Mouse (Mus musculus) intestine, embryonic 15.5 days (tissue): ENCODE results near the gene Chrnb2. TPM values are rescaled to one million over a fixed set of nuclear protein-coding genes. Genes with fewer than 3 reads are reported as not detected.

ENCODE experiments used
- ATAC-seq: fragments of 200-750 bp; cut with Nextera tagmentation; 2 replicates; pipeline ENCODE4 v1.8.0; 2017; ENCODE audit warnings: moderate TSS enrichment, moderate library complexity
- H3K27ac ChIP-seq: fragments of 300-500 bp; sonication (generic); 2 replicates; pipeline ENCODE4 v1.5.1; 2015; ENCODE audit warnings: mild to moderate bottlenecking, inconsistent platforms
- H3K27me3 ChIP-seq: fragments of 300-500 bp; sonication (generic); replicated peaks from 2 replicates; pipeline ENCODE4 v1.6.1; 2015; ENCODE audit warnings: inconsistent platforms
- H3K36me3 ChIP-seq: fragments of 300-500 bp; sonication (generic); 2 replicates; pipeline ENCODE4 v1.6.1; 2015; ENCODE audit warnings: inconsistent platforms
- H3K4me1 ChIP-seq: fragments of 300-500 bp; sonication (generic); replicated peaks from 2 replicates; pipeline ENCODE4 v1.6.1; 2015; ENCODE audit warnings: inconsistent platforms
- H3K4me2 ChIP-seq: fragments of 300-500 bp; sonication (generic); replicated peaks from 2 replicates; pipeline ENCODE4 v1.6.1; 2015; ENCODE audit warnings: mild to moderate bottlenecking, inconsistent platforms
- H3K4me3 ChIP-seq: fragments of 300-500 bp; sonication (generic); replicated peaks from 2 replicates; pipeline ENCODE4 v1.5.1; 2015; ENCODE audit warnings: inconsistent platforms
- H3K9ac ChIP-seq: fragments of 300-500 bp; sonication (generic); 2 replicates; pipeline ENCODE4 v1.6.1; 2015; ENCODE audit warnings: inconsistent platforms
- H3K9me3 ChIP-seq: fragments of 300-500 bp; sonication (generic); 2 replicates; pipeline ENCODE4 v1.6.1; 2016; ENCODE audit warnings: inconsistent platforms
- WGBS: fragments of 180-500 bp; shearing (Covaris S2); methylation state at CpG from one replicate; pipeline ENCODE4 v1.1.7; 2015; 5-methylcytosine and 5-hydroxymethylcytosine counted together
- polyA plus RNA-seq: library from polyadenylated mRNA; unstranded; fragments of >200 nt; fragmentation: Nextera tagmentation; extraction: Ambion mirVana; gene quantifications from 2 replicates; pipeline ENCODE4 v1.2.1, GENCODE M21; 2015

Chrnb2 gene
- polyA plus RNA-seq, 1 experiment from 2014 or later, result 1.6 TPM

DNA sequence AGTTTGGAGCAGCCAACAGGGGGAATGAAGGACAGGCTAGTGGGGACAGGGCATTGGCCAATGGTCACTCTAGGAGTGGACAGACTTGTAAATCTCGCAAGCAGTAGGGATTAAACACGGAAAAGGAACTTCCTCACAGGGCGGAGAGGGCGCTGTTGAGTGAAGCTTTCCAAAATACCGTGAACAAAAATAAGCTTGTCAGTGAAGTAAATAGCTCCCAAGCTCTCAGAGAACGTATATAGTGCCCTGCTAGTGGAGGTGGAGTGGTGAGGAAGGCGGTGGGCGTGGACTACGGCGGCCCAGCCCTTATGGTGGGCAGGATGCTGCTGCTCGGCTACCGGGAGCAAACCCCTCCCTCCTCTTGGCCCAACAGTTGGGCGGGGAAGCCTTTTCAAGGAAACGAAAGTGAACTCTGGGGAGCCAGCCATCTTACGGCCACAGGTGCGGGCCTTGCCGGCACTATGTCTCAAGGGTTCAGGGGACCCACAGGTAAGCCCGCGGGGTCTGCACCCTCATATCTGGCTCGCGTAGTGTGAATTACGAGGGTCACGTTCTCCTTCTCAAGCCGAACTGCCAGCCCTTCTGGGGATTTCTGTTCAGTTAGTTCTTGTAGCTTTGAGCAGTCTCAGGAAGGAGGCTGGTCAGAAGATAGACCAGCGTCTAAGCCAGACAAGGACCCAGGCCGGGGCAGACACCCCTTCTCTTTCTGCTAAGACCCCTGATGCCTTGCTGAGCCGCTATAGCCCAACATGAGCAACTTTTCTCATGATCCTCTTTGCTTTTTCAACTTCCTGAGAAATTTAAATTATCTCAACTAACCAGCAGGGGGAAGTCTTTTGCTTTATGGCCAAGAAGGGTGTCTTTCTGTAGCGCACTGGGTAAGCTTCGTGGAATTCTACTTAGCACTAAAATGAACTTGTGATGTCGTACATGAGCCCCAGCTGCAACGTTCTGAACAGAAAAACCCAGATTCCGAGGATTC lies 33.8 kb downstream of the Chrnb2 start:
- peak; percentile 97 for ATAC-seq
- peak overlapping the region; percentile 65 for H3K9ac ChIP-seq
- 0 out of 2 replicates have a peak, but pooled peaks cover 3% of the 10 kb centered on the region for H3K36me3 ChIP-seq
- H3K4me1 ChIP-seq, result peaks cover 7% of the 10 kb centered on the region
- H3K4me3 ChIP-seq, result peak overlapping the region; percentile 69
- peak overlapping the region; percentile 58 for H3K27ac ChIP-seq
- H3K9me3 ChIP-seq, result no peaks in the 10 kb centered on the region
- 1% methylated on average over 32 of the region's 32 CpGs for WGBS
- H3K27me3 ChIP-seq, result no peaks in the 10 kb centered on the region
- peak overlapping the region; percentile 74 for H3K4me2 ChIP-seq

DNA sequence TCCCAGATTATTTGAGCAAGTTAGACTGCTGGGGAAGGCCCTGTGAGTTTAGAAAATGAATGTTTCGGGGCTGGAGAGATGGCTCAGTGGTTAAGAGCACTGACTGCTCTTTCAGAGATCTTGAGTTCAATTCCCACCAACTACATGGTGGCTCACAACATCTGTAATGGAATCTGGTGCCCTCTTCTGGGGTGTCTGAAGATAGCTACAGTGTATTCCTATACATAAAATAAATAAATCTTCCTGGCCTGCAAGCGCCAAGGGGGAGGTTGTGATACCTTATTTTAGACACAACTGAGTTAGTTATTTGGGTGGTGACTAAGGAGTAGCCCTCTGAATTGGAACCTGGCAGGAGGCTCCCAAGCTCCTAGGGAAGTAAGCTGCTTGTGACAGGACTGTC lies 35.6 kb downstream of the Chrnb2 start:
- H3K9ac ChIP-seq, result no peak overlapping the region
- no peaks in the 10 kb centered on the region for H3K36me3 ChIP-seq
- H3K9me3 ChIP-seq, result no peaks in the 10 kb centered on the region
- H3K27me3 ChIP-seq, result no peaks in the 10 kb centered on the region
- no peak overlapping the region for H3K4me2 ChIP-seq
- WGBS, result 84% methylated on average over 2 of the region's 2 CpGs
- H3K4me1 ChIP-seq, result peaks cover 7% of the 10 kb centered on the region
- no peak for ATAC-seq
- no peak overlapping the region for H3K4me3 ChIP-seq
- H3K27ac ChIP-seq, result no peak overlapping the region

DNA sequence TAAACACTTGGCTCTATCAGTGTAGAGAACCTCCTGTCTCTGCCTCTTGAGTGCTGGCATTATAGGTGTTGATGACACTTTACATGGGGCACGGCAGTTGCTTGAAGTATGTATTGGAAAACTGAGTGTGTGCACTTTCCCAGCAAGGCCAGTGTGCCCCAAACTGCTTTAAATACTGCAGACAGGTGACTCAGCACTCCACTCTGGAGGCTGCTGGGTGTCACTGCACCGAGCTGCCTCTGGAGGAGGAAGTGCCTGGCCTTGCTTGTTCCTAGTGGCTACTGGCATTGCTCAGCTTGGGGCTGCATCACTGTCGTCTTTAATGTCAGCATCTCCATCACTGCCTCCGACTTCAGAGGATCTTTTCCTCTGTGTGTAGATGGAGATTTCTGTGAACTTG lies 37.4 kb downstream of the Chrnb2 start:
- Histone ChIP-seq H3K9ac (no peak overlapping the region), H3K4me3 (no peak overlapping the region), H3K27me3 (no peaks in the 10 kb centered on the region), H3K4me1 (peaks cover 9% of the 10 kb centered on the region), H3K36me3 (no peaks in the 10 kb centered on the region), H3K27ac (no peak overlapping the region), H3K9me3 (no peaks in the 10 kb centered on the region), H3K4me2 (no peak overlapping the region)
- ATAC-seq, result peak; percentile 48; the same call in 1 of the 2 replicates
- WGBS, result 16% methylated on average over 4 of the region's 4 CpGs

DNA sequence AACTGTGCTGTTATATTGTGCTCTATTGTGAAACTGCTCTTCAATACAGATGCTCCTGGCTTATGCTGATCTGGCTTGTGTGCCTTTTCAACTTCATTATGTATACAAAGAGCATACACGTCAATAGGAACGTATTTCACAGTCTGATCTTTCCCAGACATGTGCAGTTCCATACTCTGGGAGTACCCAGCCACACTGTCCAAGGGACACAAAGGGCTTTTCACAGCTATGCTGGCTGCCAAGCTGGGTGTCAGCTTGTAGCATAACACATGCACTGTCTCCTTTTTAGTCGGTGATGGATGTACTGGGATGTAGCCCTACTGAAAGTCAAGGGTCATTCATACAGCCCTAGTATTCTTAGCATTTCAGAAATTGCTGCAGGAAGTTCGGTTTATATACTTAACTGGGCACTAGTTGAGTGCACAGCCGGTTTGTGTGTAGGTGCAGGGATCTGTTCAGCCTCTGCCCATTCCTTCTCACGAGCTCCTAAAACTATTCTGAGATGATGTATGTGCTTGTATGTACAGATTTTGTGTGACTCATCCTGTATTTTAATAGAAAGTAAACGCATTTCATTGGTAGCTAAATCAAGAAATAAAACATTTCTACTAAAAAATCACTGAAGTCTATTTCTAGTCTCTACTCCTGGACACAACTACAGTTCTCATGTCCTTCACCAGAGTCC lies 40.9 kb downstream of the Chrnb2 start:
- Histone ChIP-seq H3K27me3 (no peaks in the 10 kb centered on the region), H3K27ac (no peak overlapping the region), H3K4me1 (0 out of 2 replicates have a peak, but pooled peaks cover 5% of the 10 kb centered on the region), H3K9me3 (no peaks in the 10 kb centered on the region), H3K9ac (no peak overlapping the region), H3K36me3 (no peaks in the 10 kb centered on the region), H3K4me3 (no peak overlapping the region), H3K4me2 (no peak overlapping the region)
- whole genome bisulfite sequencing, result 50% methylated on average over 7 of the region's 7 CpGs
- no peak for ATAC-seq

DNA sequence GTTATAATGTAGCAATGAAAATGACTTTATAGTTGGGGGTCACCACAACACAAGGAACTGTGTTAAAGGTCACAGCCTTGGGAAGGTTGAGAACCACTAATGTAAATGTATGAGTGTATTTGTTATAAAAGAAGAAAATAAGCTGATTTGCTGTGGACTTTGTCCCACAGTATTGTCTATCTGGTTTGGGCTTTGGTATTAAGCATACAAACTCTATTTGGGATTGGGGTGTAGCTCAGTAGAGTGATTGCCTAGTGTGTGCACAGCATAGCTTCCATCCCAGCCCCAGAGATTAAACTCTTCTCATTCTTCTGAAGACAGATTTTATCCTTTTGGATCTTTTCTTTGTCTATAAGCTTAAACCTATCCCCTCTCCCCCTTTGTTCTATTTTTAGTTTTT lies 42.4 kb downstream of the Chrnb2 start:
- Histone ChIP-seq H3K4me3 (no peak overlapping the region), H3K36me3 (no peaks in the 10 kb centered on the region), H3K9me3 (no peaks in the 10 kb centered on the region), H3K4me1 (0 out of 2 replicates have a peak, but pooled peaks cover 5% of the 10 kb centered on the region), H3K27me3 (no peaks in the 10 kb centered on the region), H3K27ac (no peak overlapping the region), H3K9ac (no peak overlapping the region), H3K4me2 (no peak overlapping the region)
- ATAC-seq, result no peak

DNA sequence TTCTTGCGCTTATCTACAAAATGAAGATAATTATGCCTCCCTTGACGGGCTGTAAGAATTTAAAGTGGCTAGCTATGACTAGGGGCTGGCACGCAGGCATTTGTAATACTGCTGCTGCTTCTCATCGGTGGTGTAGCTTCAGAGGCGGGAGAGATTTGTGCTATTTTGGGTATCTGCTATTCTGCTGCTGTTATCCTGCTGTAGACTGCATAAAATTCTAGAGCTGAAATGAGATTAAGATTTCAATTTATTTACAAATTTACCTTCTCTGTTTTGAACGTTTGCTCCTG lies 48.5 kb downstream of the Chrnb2 start:
- no peaks in the 10 kb centered on the region for H3K9me3 ChIP-seq
- WGBS, result 60% methylated on average over 6 of the region's 6 CpGs
- no peaks in the 10 kb centered on the region for H3K36me3 ChIP-seq
- 0 out of 2 replicates have a peak, but pooled peaks cover 2% of the 10 kb centered on the region for H3K27me3 ChIP-seq
- no peak overlapping the region for H3K9ac ChIP-seq
- H3K4me2 ChIP-seq, result peak overlapping the region; percentile 93
- H3K4me1 ChIP-seq, result 0 out of 2 replicates have a peak, but pooled peaks cover under 1% of the 10 kb centered on the region
- peak overlapping the region; percentile 82 for H3K4me3 ChIP-seq
- H3K27ac ChIP-seq, result no peak overlapping the region
- no peak for ATAC-seq

DNA sequence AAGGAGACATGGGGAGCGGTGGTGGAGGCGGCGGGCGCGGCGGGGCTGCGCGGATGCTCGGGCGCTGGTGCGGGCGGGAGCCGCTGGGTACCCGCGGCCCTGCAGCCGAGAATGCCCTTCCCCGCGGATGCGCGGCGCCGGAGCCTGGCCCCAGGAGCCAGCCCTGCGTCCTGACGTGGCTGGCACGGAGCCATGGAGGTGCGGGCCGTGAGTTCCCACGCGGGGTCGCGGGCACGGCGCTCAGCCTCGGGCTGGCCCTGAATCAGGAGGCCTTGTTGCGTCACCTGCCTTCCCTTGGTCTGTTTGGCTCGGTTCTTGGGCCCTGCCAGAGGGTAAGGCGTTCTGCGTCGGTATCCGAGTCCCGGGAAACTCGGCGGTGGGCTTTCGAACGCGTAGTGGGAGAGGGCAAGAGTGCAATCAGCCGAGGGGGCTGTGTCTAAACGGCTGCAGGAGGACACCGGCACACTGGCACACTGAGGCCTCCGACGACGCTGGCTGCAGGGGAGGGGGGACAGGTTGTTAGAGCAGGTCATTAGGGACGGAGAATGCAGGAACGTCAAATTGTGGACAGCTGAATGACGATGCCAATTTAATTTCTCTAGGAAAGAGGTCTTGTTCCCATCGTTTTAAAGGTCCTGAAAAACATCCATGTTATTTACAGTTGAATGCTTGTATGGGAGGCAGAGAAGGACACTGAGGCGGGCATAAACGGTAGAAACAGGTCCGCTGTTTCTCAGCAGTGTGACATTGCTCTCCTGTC lies 49.0 kb downstream of the Chrnb2 start:
- H3K27ac ChIP-seq, result no peak overlapping the region; the same call in 1 of the 2 replicates
- H3K4me2 ChIP-seq, result peak overlapping the region; percentile 93
- peak; percentile 86 for ATAC-seq
- H3K4me3 ChIP-seq, result peak overlapping the region; percentile 82
- H3K9ac ChIP-seq, result peak overlapping the region; percentile 78
- no peaks in the 10 kb centered on the region for H3K36me3 ChIP-seq
- H3K27me3 ChIP-seq, result 0 out of 2 replicates have a peak, but pooled peaks cover 2% of the 10 kb centered on the region
- no peaks in the 10 kb centered on the region for H3K4me1 ChIP-seq
- no peaks in the 10 kb centered on the region for H3K9me3 ChIP-seq
- 3% methylated on average over 51 of the region's 59 CpGs for WGBS

DNA sequence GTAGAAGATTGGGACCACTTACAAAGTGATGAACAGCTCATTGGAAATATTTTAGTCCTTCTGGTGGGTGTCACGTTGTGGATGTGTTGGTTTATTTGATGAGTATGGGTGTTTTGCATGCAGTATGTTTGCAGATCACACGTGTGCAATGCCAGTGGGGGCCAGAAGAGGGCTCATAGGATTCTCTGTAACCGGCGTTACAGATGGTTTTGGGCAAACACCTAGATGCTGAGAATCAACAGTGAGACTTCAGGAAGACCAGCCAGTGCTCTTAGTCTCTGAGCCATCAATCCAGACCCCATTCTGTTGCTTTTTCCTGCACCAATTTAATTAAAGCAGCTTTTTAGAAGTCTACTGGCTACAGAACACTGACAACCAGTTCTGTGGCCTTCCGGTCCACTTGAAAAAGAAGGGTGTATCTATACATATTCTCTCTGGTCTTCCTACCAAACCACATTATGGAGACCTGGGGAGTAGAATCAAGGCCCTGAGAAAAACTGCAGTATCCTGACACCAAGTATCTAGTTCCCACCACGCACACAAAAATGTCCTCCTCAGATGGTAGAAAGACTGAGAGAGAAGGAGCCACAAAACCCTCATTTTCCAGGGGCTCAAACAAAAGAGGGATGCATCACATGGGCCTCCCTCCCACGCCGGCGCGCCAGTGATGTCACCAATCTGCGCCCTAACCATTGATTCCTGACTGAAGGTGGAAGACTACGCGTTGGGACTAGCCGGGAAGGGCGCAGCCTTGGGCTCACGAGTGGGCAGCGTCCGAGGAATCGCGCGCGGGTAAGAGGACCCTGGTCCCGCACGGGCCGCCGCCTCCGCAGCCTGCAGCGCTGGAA lies 49.8 kb downstream of the Chrnb2 start, which contains the start of gene Adar:
Gene Adar, plus strand, starts transcription at position 664 of the 848 bp plus-strand sequence.
- peak within 1 kb of the TSS; percentile 93 for H3K4me2 ChIP-seq
- H3K9me3 ChIP-seq, result no peaks in the 10 kb centered on the region
- no peak within 1 kb of the TSS; the same call in 1 of the 2 replicates for H3K27ac ChIP-seq
- H3K4me1 ChIP-seq, result no peaks in the 10 kb centered on the region
- H3K4me3 ChIP-seq, result peak within 1 kb of the TSS; percentile 82
- peak within 1 kb of the TSS; percentile 78 for H3K9ac ChIP-seq
- H3K27me3 ChIP-seq, result 0 out of 2 replicates have a peak, but pooled peaks cover 2% of the 10 kb centered on the region
- WGBS, result 5% methylated on average over 28 of the region's 28 CpGs
- H3K36me3 ChIP-seq, result no peaks in the 10 kb centered on the region
- peak; percentile 91 for ATAC-seq

DNA sequence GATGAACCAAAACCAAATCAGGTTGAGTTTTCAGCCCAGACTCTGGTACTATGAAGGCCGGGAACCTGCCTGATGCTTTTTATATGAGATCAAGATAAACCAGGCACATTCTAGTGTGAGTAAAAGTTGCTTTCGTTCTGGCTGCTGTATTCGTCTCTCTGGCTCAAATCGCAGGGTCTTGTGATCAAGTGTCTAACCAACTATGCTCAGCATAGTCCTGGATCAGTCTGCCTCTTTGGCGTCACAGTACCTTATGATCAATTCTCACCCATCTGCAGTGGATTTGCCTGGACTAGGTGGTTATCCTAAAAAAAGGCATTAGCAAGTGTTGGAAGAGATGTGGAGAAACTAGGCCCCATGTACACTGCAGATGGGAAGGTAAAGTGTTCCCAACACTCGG lies 60.4 kb downstream of the Chrnb2 start:
- 76% methylated on average over 6 of the region's 6 CpGs for WGBS

DNA sequence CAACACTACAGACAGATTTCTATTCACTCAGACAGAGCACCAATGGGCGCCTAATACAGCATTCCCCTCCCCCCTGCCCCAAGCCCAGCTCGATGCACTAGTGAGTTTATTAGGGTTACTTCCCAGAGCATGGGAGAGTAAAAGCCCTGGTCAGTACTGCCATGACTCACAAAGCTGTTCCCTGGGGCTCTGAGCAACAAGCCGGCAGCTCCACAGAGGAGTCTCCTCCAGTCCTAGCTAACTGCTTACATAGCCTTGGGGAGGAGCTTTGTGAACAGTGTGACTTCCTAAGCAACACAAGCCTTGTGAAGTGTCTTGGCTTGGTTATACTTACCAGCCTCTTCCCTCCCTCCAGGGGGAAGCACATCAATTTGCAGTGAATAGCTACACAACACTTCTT lies 60.8 kb downstream of the Chrnb2 start:
- Histone ChIP-seq H3K27me3 (no peaks in the 10 kb centered on the region), H3K36me3 (no peaks in the 10 kb centered on the region), H3K27ac (no peak overlapping the region), H3K4me2 (no peak overlapping the region), H3K9me3 (no peaks in the 10 kb centered on the region), H3K9ac (no peak overlapping the region), H3K4me3 (no peak overlapping the region), H3K4me1 (no peaks in the 10 kb centered on the region)
- no peak for ATAC-seq
- 34% methylated on average over 3 of the region's 3 CpGs for WGBS

More for the DNA sequence above, 60.4 kb downstream of the Chrnb2 start:
- no peak for ATAC-seq
- no peak overlapping the region for H3K9ac ChIP-seq
- H3K4me2 ChIP-seq, result no peak overlapping the region
- H3K27ac ChIP-seq, result no peak overlapping the region
- H3K27me3 ChIP-seq, result no peaks in the 10 kb centered on the region
- no peaks in the 10 kb centered on the region for H3K9me3 ChIP-seq
- no peaks in the 10 kb centered on the region for H3K36me3 ChIP-seq
- no peaks in the 10 kb centered on the region for H3K4me1 ChIP-seq
- no peak overlapping the region for H3K4me3 ChIP-seq

DNA sequence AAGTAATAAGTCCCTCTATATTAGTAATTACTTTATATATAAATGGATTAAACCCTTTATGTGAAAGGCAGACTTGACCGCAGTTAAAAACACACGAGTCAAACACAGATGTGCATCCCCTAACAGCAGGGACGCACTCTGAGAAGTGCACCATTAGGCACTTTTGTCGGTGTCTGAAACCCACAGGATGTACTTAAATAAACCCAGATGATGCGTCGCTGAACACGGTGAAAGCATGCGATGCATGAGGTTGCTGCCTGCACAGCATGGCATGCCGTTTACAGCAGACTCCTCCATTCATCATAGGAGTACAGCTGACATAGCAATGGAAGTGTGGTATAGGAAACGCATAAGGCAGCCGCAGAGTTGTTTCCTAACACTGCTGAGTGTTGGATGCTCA lies 64.0 kb downstream of the Chrnb2 start:
- no peak for ATAC-seq
- H3K9me3 ChIP-seq, result no peaks in the 10 kb centered on the region
- H3K4me3 ChIP-seq, result no peak overlapping the region
- H3K27me3 ChIP-seq, result no peaks in the 10 kb centered on the region
- H3K9ac ChIP-seq, result no peak overlapping the region
- H3K4me2 ChIP-seq, result no peak overlapping the region
- no peaks in the 10 kb centered on the region for H3K36me3 ChIP-seq
- WGBS, result 71% methylated on average over 11 of the region's 11 CpGs
- no peak overlapping the region for H3K27ac ChIP-seq
- H3K4me1 ChIP-seq, result no peaks in the 10 kb centered on the region
